Mouse (Mus musculus): ENCODE results near the gene Lyve1. TPM values are rescaled to one million over a fixed set of nuclear protein-coding genes. Genes with fewer than 3 reads are reported as not detected.

Lyve1 gene
- total RNA-seq, 2 experiments from 2014 or later, result 1.5 to 1.6 TPM

GRCm38 (mm10) chr7:110854519-110854918, 8.5 kb downstream of the Lyve1 start:
- peak in 1 of 2 experiments; percentile 18 for DNase-seq (ENCODE audit: low spot score in 2 of 2)

DNA sequence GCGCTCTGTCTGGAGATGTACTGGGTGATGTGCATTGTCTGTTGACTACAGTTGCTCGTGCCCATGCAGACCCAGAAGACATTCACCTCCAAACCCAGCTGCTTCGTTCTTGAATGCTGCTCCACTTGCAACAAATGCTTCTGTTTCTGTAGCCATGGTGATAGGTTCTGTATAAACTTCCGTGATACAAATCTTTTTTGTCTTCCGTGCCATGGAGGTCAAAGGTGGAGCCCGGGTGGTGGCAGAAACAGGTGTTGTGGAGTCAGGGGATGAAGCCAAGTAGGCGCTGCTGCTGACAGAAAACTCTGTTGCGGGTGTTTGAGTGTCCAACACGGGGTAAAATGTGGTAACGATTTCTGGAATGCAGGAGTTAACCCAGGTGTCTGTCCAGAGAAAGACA, 9.4 kb downstream of the Lyve1 start:
- DNase-seq (ENCODE audit: low spot score in 2 of 2), result peak in 1 of 2 experiments; percentile 4

DNA sequence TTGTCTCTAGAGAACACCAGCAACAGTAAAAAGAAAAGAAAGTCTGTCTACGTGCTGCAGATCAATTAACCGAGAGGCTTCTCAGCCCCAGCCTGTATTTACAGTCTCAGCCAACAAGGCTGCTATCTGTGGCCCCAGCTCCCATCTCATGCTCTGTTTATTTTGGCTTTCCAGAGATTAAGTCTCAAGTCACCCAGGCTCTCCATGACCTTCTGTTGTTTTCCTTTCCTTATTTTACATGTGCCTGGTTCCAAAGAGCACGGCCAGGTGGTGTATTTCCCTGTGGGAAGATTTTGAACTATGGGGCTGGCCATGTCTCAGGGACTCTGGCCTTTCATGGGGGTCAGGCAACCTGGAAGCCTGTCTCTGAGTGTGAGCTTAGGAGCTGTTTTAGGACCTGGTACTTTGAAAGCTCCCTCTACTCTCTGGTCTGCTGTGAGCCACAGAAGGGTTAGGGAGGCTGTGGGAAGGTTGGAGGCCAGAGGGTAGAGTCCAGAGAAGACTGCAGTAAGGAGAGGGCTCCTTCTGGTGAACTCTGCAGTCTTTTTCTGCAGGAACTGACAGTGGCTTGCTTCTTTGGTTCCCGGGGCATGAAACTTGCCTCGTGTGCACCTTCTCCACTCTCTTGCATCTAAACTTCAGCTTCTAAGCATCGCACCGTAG, 11.4 kb downstream of the Lyve1 start:
- DNase-seq (ENCODE audit: low spot score in 2 of 2), result no peak

GRCm38 (mm10) chr7:110848371-110848770, 14.7 kb downstream of the Lyve1 start:
- no peak for DNase-seq (ENCODE audit: low spot score in 2 of 2)

GRCm38 (mm10) chr7:110847321-110847720, 15.7 kb downstream of the Lyve1 start:
- no peak for DNase-seq (ENCODE audit: low spot score in 2 of 2)

GRCm38 (mm10) chr7:110843916-110844874, 18.8 kb downstream of the Lyve1 start, which contains the start of gene Rnf141:
Rnf141 (minus strand) TSS chr7:110844457.
- DNase-seq (ENCODE audit: low spot score in 2 of 2), result peak; percentile 93 to 94

- DNase-seq (ENCODE audit: low spot score in 2 of 2), result no peak
These were observed 22.7 kb downstream of the Lyve1 start for GRCm38 (mm10) chr7:110840332-110840731.

DNA sequence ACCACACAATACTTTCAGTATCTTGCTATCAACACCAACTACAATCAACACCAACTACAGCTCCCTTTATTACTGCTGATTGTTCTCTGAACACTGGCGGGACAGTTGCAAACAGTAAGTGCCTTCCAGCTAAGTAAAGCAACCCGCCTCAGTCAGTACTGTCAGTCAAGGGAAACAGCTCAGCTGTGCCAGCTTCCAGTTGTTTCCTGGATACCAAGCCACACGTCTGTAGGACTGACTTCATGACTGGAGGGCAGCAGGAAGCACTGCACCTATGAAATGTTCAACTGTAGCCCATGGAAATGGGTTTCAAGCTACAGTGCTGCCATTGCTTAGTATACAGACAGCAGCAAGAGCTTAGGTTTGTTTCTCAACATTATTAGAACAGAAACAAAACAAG, 28.5 kb downstream of the Lyve1 start:
- DNase-seq (ENCODE audit: low spot score in 2 of 2), result no peak

DNA sequence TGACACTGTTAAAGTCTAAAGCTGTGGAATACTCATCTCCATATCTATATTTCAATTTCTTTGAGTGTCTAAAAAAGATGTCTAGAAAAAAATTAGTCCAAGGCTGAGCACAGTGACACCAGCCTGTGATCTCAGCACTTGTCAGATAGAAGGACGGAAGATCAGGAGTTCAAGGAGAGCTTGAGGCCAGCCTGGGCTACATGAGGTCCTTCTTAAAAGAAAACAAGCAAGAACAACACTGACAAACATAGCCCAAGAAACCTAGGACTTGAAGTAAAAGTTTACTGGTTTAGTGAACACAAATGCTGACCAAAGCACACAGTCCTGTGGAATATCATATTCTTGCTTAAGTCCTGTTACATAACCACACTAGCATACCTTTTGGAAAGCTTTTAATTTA, 29.0 kb downstream of the Lyve1 start:
- no peak for DNase-seq (ENCODE audit: low spot score in 2 of 2)

GRCm38 (mm10) chr7:110833024-110833423, 30.0 kb downstream of the Lyve1 start:
- DNase-seq (ENCODE audit: low spot score in 2 of 2), result no peak

DNA sequence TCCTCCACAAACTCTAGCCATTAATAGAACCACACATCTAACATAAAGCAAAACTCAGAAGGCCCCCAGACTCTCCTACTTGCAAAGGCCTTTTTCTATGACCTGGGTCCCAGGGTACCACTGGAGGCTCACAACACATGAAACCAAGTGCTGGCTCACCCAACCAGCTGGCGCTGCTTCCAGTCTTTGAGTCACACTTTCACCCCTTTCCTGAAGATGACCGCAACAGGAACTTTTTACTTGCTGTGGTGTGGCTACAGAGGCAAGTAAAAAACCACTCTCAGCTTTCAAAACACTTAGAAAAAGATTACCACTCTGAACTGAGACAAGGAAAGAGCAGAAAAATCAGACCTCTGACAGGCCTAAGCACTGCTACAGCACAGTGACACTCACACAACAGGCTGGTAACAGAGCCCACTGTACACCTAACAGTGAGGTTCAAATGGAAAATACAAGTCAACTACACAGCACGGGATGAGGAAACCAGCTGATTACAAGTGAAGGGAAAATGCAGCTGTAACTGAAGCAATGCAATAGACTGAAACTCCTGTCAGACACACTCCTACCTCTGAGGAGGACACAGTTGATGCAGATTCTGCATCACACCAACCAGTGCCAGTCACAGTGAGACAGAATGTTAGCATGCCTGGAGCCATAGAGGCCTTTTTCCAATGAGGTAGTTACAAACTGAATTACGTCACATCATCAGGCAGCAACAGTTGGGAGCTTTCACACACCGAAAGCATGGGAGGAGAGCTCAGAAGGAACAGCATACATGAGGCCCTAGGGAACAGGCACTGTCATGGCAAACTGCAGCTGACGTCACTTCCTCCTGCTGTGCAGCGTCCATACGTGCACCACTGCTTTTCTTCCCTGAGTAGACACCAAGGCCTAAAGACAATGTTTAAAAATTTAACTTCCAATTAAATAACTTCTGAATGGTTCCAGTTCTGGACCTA, 38.8 kb downstream of the Lyve1 start:
- no peak for DNase-seq (ENCODE audit: low spot score in 2 of 2)

DNA sequence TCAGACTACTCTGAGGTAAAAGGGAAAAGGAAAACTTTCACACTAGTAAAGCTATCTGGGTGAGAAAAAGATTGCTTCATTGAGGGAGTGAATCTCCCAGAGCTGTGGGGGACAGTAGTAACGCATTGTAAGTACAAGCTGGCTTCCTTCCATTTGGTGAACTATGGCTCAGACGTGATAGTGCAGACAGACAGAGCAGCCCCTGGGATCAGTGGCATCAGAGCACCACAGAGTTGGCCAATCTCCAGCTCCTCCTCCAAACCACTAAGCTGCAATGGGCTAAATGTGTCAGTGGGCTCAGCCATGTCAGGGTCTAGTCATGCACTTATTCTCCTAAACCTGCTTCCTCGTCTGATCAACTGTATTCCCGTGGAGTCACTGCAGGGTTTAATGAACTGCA, 39.4 kb downstream of the Lyve1 start:
- no peak for DNase-seq (ENCODE audit: low spot score in 2 of 2)

DNA sequence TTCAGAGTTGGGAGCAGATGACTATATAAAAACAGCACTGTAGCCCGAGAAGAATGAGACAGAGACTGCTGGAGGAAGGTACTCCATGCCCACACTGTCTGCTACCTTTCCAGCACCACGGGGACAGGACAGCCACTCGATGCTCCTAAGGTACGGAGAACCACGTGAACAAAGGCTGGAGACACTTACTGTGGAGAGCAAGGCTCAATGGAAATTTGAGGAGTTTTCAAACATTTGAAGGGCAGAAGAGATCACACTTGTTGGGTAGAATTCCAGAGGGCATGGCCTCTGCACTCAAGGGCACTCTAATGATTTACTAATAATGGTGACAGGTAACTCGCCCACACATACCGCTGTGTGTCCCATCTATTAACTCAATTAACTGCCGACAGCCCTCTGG, 40.0 kb downstream of the Lyve1 start:
- DNase-seq (ENCODE audit: low spot score in 2 of 2), result no peak

- DNase-seq (ENCODE audit: low spot score in 2 of 2), result no peak
These were observed 41.0 kb downstream of the Lyve1 start for GRCm38 (mm10) chr7:110822055-110822454.

GRCm38 (mm10) chr7:110821653-110822052, 41.4 kb downstream of the Lyve1 start:
- DNase-seq (ENCODE audit: low spot score in 2 of 2), result peak; percentile 61 to 68

- no peak for DNase-seq (ENCODE audit: low spot score in 2 of 2)
These were observed 42.0 kb downstream of the Lyve1 start for GRCm38 (mm10) chr7:110821068-110821467.

DNA sequence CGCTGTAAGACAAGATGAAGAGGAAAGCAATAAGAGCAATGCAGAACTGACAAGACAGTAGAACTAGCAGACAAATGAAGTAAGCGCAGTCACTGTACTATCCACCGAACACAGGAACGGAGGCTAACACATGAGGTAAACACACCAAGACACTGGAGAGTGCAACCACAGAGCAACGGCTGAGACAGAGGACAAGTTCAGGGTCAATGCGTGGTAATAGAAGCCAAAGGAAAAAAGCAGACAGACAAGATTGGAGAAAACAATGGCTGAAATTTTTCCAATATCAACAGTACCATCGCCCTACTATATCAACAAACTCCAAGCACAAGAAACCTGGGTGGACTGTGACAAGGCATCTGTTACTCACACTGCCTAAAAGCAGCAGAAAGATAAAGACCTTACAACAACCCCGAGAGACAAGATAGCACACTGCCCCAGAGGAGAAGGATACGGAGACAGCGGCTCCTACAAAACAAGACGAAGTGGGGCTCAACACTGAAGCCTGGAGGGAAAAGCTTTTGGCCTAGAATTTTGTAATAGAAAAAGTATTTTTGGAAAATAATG, 44.2 kb downstream of the Lyve1 start:
- DNase-seq (ENCODE audit: low spot score in 2 of 2), result no peak

GRCm38 (mm10) chr7:110818206-110818605, 44.8 kb downstream of the Lyve1 start:
- no peak for DNase-seq (ENCODE audit: low spot score in 2 of 2)

DNA sequence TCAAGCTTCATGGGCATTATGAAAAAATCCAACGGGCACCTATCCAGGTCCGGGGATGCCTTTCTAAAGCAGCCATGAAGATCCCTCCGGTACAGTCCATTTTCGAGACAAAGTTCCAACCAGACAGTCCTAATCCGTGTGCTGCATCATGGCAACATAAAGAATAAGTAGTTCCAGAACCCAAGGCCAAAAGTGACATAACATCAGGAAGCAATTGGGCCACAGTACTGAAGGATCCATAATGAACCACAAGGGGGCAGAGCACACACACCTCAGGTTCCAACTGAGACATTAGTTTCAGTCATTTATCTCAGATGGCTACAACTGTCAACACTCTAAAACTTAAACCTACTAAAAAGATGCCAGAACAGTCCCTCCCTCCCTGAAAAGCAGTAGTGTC, 47.0 kb downstream of the Lyve1 start:
- peak; percentile 49 to 50 for DNase-seq (ENCODE audit: low spot score in 2 of 2)

GRCm38 (mm10) chr7:110813983-110814382, 49.1 kb downstream of the Lyve1 start:
- DNase-seq (ENCODE audit: low spot score in 2 of 2), result no peak

- no peak for DNase-seq (ENCODE audit: low spot score in 2 of 2)
These were observed 51.5 kb downstream of the Lyve1 start for GRCm38 (mm10) chr7:110811529-110811928.

Measured in left cerebral cortex, adult 18-20 months (tissue).